Mouse (Mus musculus): ENCODE data around the gene Pla2g16.

GRCm38 (mm10) chr19:7566826-7567225 lies 9.6 kb downstream of the Pla2g16 start:
- TF ChIP-seq CTCF (IDR thresholded peaks at IDR 0.05; ENCODE audit: borderline replicate concordance, control insufficient read depth, extremely low read depth, insufficient read depth, low read length, poor library complexity) (no peak), POLR2A (IDR thresholded peaks at IDR 0.05; ENCODE audit: control insufficient read depth, extremely low read depth, insufficient read depth, low read length, poor library complexity) (no peak)

Data from thymus, adult 2 months (tissue).